Mouse (Mus musculus): ENCODE measurements around the gene Il16.

Il16 gene

DNA sequence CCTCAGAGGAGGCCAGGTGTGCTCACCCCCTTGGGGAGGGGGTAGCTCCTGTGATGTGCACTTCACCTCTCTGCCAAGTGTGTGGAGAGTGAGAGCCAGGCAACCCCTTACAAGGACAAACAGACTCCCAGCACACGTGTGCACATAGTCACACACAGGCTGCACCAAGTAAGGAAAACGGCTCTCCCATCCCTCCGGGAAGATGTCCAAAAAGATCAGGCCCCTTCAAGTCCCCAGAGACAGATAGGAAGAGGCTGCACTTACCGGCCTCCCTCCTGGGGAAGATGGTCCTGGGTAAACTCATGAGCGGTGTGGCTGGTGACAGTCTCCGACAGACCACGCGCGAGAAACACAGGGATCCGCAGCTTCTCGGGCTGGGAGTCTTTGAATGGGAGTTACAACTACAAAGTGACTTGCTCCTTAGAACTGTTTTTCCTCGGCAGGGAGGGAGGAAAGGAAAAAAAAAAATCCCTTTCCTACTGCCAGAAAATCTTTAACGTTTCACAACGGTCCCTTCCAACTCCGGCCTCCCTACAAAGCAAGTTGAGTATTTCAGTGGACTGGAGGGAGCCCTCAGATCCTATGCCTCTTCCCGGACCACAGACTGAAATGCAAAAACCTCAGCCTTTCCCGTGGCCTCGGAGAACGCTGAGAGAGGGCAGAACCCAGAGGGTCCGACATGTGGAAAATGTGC is at the start of gene Il16:
Gene Il16, minus strand, starts transcription at position 314 of the 694 bp plus-strand sequence.
- ATAC-seq (ENCODE audit: low TSS enrichment), result peak; percentile 69

DNA sequence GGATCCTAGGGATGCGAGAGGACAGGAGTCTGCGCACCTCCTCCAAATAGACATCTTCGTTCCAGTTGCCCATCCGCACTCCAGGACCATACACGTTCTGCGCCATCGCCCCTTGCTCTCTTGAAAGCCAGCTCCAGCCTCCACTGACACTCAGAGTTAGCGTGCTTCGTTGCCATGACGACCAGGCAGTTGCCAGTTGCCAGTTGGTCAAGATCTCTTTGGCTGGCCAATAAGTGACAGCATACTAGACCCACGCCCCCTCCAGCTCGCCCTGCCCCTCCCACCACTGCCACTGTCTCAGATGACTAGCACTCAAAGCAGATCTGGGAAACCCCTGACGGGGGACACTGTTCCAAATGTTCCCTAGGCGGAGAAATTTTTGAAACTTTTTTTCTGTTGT is 49.2 kb upstream of the Il16 start, which contains the start of gene Cfap161:
Gene Cfap161, minus strand, starts transcription at position 176 of the 400 bp plus-strand sequence.
- ATAC-seq (ENCODE audit: low TSS enrichment), result no peak; the same call in 1 of the 2 replicates

DNA sequence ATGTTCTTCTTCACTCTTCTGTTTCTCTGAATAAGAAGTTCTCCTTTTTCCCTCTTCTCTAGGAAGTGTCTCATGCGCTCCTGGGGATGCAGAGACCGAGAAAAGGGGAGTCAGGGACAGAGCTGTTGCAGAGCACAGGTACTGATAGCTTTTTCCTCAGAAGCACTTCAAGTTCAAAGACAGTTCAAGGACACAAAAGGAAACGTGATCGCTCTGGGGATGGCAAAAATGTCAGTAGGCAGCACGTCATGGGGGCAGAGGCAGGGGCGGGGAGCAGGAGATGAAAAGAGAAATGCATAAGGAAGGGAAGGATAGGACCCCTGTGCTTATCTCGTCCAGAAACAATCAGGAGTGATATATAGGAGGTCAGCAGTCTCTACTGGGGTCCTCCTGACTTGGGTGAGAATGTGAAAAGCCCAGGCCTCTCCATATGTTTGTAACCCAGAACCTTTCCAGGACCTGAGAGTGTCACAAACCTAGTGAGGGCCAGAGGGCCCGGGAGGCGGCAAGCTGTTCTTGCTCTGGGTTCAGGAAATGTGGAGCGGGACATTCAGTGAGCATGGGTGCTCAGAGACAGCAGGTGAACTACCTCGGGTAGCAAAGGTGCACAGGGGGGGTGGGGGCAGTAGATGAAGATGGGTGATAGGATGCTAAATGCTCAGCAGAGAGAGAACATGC is 48.6 kb upstream of the Il16 start:
- ATAC-seq (ENCODE audit: low TSS enrichment), result no peak

GRCm38 (mm10) chr7:83780881-83781280 is 35.4 kb upstream of the Il16 start:
- ATAC-seq (ENCODE audit: low TSS enrichment), result no peak

DNA sequence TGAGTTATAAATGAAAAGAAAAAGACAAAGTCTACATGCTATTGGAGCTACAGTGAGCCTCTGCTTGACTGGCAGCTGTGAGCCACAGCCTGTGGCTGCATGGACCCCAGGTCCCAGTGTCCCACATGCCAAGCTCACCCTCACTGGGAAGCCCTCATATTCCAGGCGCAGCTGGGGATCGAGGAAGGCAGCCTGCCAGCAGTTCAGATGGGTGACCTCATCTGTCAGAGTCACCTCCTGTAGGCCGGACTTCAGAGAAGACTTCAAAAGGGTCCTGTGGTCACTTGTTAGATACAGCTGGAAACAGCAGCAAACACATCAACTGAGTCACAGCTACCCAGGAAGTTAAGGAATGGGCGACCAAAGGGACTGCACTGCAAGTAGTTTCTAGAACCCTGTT is 34.5 kb upstream of the Il16 start:
- no peak for ATAC-seq (ENCODE audit: low TSS enrichment)

DNA sequence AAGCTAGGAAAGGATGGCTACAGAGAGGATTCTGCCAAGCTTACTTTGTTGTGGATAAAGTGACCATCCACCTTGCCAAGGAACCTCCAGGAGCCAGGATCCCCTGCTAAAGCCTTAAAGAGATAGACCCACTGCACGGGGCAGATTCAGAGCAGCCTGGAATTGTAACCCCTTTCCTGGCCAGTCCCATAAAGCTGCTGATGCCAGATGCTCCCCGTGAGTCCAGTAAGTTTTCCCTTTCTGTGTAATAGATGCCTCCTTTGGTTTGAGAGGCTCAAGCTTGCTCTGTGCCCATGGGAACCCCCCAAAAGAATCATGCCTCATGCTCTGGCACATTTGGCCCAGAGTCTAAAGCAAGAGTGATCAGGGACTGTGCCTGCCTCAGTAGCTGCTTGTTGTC is 33.5 kb upstream of the Il16 start:
- ATAC-seq (ENCODE audit: low TSS enrichment), result no peak

- ATAC-seq (ENCODE audit: low TSS enrichment), result no peak
Observed at GRCm38 (mm10) chr7:83778516-83778915, 33.0 kb upstream of the Il16 start.

GRCm38 (mm10) chr7:83774721-83775120 is 29.2 kb upstream of the Il16 start:
- ATAC-seq (ENCODE audit: low TSS enrichment), result no peak

DNA sequence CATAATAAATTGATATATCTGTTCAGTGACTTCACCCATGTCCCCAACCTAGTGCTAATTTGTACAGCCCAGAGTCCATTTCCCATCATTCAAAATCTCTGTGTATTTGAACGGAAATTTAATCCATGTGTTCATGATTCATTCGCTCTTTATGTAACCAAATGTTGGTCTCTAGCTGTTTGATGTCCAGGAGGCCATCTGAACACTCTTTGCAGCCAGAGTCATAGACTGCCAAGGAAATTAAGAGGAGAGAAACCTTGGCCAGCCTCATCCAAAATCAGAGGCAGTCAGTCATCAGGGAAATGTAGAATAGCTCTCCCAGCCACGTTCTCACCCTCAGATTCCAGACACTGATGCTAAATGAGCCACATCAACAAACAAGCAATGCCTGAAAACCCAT is 18.1 kb upstream of the Il16 start:
- no peak for ATAC-seq (ENCODE audit: low TSS enrichment)

DNA sequence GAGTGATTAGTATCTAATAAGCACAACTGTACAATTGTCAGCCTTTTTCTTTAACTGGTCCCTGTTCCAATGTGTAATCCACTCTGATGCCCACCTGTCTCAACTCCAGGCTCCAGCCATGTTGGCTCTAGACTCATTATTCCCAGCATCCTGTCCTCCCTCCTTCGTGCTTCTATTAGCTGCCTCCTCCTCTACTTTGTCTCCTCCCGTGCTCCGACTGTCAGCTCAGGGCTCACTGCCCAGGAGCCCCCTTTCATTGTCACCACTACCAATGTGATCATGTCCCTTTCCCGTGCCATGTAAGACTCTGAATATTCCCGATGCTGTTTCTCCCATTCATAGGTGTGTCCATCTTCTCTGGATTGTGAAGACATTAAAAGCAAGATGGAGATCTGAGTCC is 16.8 kb upstream of the Il16 start:
- ATAC-seq (ENCODE audit: low TSS enrichment), result no peak

GRCm38 (mm10) chr7:83751055-83751454 is 5.5 kb upstream of the Il16 start:
- no peak for ATAC-seq (ENCODE audit: low TSS enrichment)

DNA sequence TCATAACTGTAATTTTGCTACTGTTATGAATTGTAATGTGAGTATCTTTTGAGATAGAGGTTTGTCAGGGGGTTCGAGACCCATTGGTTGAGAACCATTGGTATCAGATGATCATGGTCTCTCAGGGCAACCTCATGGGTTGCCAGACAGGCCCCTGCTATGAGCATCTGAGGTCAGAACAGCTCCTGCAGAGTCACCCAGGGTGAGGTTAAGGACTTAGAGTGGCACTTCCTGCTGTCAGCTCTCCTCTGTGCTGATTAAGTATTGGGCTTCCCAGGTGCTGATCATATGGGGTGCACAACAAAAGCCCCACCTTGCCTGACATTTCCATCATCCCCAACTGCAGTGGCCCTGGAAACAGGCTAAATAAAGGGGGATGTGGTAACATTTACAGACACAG is 2.9 kb upstream of the Il16 start:
- no peak for ATAC-seq (ENCODE audit: low TSS enrichment)

- no peak for ATAC-seq (ENCODE audit: low TSS enrichment)
Observed at GRCm38 (mm10) chr7:83746107-83746687, 671 bp upstream of the Il16 start.

DNA sequence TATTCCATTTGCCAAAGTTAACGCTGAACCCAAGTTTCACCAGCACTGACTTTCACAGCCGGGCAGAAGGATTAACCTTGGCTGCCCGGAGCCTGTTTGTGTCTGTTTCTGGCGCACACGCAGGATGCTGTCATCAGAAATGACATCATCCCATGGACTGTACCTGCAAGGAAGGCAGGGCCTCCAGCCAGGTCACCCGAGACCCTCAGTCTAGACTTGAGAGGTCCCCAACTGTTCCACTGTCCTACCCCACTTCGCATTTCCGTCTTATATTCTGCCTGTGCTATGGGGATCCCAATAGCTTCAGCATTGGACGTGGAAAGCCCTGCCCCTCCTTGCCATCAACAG is 487 bp downstream of the Il16 start:
- ATAC-seq (ENCODE audit: low TSS enrichment), result 0 out of 2 replicates have a peak, but pooled peaks have one; percentile 25

DNA sequence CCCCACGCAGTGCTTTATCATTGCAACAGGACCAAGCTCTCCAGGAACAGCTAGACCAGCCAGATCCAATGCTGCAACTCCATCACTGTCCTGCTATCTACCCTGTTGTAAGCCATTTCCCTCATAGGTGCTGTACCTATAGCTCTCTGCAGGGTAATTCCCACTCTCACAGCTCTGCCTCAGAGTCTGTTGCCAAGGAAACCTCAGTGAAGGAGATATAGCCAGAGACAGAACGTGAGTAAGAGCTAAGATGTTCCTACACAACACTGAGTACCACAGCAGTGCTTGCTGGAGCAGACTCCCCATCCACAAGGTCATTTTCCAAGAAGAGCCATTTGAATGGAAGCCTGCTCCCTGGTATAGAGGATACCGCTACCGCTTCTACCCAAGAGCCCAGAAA is 1.3 kb downstream of the Il16 start:
- ATAC-seq (ENCODE audit: low TSS enrichment), result peak; percentile 83

DNA sequence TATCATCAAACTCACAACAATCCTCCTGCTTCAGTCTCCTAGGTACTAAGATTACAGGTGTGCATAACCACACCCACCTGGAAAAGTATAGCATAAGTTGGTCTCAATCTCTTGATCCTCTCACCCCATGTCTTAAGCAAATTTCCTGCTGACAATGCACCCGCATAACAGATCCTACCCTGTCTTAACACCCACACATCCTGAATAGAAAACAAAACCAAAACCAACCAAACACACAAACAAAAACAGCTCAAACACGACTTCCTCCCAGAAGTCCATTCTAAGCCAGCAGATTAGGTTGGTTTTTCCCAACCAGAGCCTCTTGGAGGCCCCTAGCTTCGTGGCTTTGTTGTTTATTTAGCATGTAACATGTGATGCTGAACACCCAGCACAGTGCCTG is 2.8 kb downstream of the Il16 start:
- ATAC-seq (ENCODE audit: low TSS enrichment), result no peak

GRCm38 (mm10) chr7:83742026-83742425 is 3.5 kb downstream of the Il16 start:
- ATAC-seq (ENCODE audit: low TSS enrichment), result no peak

GRCm38 (mm10) chr7:83739680-83740310 is 5.7 kb downstream of the Il16 start:
- ATAC-seq (ENCODE audit: low TSS enrichment), result no peak

GRCm38 (mm10) chr7:83738623-83739462 is 6.7 kb downstream of the Il16 start:
- ATAC-seq (ENCODE audit: low TSS enrichment), result no peak

DNA sequence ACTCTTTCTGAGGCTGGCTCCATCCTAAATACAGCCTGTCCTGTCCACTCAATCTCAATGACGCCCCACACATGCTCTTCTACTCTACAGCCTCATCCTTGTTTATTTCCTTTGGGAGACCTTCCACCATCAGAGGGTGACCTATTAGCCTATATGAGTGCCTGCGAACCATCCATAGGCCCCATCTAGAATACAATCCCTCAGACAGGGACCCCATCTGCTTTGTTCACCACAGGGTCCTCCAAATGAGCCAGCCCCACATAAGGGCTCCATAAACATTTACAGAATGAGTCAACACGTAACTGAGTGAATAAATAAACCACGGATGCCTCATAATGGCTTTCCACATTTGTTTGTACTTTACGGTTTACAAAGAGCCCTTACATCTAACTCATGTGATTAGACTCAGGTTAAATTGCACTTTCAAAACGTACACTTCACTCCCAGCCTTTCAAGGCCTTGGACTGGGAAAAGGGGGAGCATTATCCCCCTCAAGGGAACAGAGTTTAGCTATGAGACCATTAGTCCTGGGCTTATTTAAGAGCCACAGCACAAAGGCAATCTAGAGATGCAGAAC is 7.5 kb downstream of the Il16 start:
- ATAC-seq (ENCODE audit: low TSS enrichment), result no peak

DNA sequence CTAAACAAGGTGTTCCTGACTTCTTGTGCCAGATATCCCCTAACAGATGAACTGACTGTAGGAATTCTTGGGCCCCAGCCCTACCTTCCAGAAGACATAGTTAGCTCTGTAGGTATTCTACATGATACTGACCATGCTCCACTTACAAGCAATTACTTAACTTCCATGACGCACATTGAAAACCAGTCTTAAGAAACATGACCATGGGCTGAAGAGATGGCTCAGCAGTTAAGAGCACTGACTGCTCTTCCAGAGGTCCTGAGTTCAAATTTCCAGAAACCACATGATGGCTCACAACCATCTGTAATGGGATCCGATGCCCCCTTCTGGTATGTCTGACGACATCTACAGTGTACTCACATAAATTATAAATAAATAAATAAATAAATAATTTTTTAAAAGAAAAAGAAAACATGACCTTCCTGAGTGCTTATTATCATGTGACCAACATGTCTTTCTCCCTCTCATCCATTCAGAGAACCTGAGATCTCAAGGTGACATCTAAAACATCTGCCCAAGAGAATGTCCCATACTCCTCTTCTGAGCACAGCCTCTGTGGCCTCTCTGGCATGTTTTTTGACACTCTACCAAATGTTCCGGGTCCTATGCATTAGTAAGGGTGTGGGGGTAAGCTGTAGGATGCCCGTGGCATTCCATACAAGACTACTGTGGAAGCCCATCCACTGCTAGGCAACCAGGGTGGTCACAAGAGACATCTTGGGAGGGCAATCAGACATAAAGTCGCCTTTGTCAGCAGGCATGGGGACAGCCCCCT is 9.0 kb downstream of the Il16 start:
- ATAC-seq (ENCODE audit: low TSS enrichment), result no peak

Measured in frontal cortex, adult (tissue).